ENCODE assay signal across 38 mouse cellular contexts in genomic region chr15:85506680-85507079, GRCm38 (mm10). TPM values are rescaled to one million over a fixed set of nuclear protein-coding genes. Genes with fewer than 3 reads are reported as not detected.
A peak's percentile ranks its signal among the peaks of the same experiment; 100 is the strongest.
DNase-seq lines count a peak whose midpoint lies in the region; ATAC-seq and TF ChIP-seq lines count a peak whose summit lies in the region.
"Had no signal": no experiment of that assay in that cellular context is flagged by ENCODE, and none has a peak within 500 bp of the region (broad histone marks: within the 10 kb centered on the region; RNA-seq: fewer than 3 reads in every experiment).

No protein-coding gene starts in this region.

- no peaks in the 10 kb centered on the region for H3K27me3 ChIP-seq in forebrain, embryonic 11.5 days (ENCODE audit: control insufficient read depth, insufficient read depth, low read length)
- no peaks in the 10 kb centered on the region for H3K27me3 ChIP-seq in forebrain, postnatal 0 days (ENCODE audit: insufficient read depth, low read length)
- no peaks in the 10 kb centered on the region for H3K27me3 ChIP-seq in hindbrain, embryonic 11.5 days (ENCODE audit: control insufficient read depth, insufficient read depth, low read length)
- no peaks in the 10 kb centered on the region for H3K27me3 ChIP-seq in hindbrain, embryonic 14.5 days (ENCODE audit: control insufficient read depth, insufficient read depth, low read length)
- H3K27me3 ChIP-seq in midbrain, embryonic 13.5 days = no peaks in the 10 kb centered on the region
- H3K27me3 ChIP-seq in midbrain, embryonic 16.5 days (ENCODE audit: control insufficient read depth, insufficient read depth, low read depth, low read length) = no peaks in the 10 kb centered on the region
- no peaks in the 10 kb centered on the region for H3K27me3 ChIP-seq in hindbrain, embryonic 13.5 days
- H3K27me3 ChIP-seq: embryonic facial prominence, embryonic 12.5 days; hindbrain, embryonic 15.5 days; intestine, embryonic 15.5 days; limb, embryonic 15.5 days; liver, embryonic 13.5 days had no signal

- ATAC-seq in forebrain, embryonic 11.5 days (replicated peaks; ENCODE audit: low FRiP score) = no peak
- no peak for ATAC-seq in forebrain, postnatal 0 days
- no peak for ATAC-seq in hindbrain, embryonic 11.5 days (ENCODE audit: low FRiP score)
- no peak for ATAC-seq in hindbrain, embryonic 14.5 days (ENCODE audit: low FRiP score)
- ATAC-seq in midbrain, embryonic 13.5 days = no peak
- no peak for ATAC-seq in midbrain, embryonic 16.5 days
- ATAC-seq in hindbrain, embryonic 13.5 days (ENCODE audit: low FRiP score) = no peak
- ATAC-seq: intestine, embryonic 15.5 days; lung, postnatal 0 days had no signal

- H3K27ac ChIP-seq in forebrain, embryonic 11.5 days (ENCODE audit: low read depth, low read length) = peak overlapping the region; percentile 89
- no peak overlapping the region for H3K27ac ChIP-seq in forebrain, postnatal 0 days (ENCODE audit: low read depth, low read length)
- H3K27ac ChIP-seq in hindbrain, embryonic 11.5 days (ENCODE audit: low read depth, low read length) = peak overlapping the region; percentile 92
- no peak overlapping the region for H3K27ac ChIP-seq in hindbrain, embryonic 14.5 days
- 0 out of 2 replicates have a peak overlapping the region, but pooled peaks have one; percentile 84 for H3K27ac ChIP-seq in midbrain, embryonic 13.5 days
- H3K27ac ChIP-seq in midbrain, embryonic 16.5 days (ENCODE audit: low read length) = no peak overlapping the region
- H3K27ac ChIP-seq in hindbrain, embryonic 13.5 days = 0 out of 2 replicates have a peak overlapping the region, but pooled peaks have one; percentile 78
- H3K27ac ChIP-seq: embryonic facial prominence, embryonic 12.5 days; intestine, embryonic 15.5 days; kidney, postnatal 0 days; limb, embryonic 10.5 days; limb, embryonic 15.5 days; liver, embryonic 13.5 days had no signal

- 72% methylated on average over 1 of the region's 1 CpGs for WGBS in forebrain, embryonic 11.5 days
- WGBS in forebrain, postnatal 0 days = 87% methylated on average over 1 of the region's 1 CpGs
- 61% methylated on average over 1 of the region's 1 CpGs for WGBS in hindbrain, embryonic 11.5 days
- WGBS in hindbrain, embryonic 14.5 days = 76% methylated on average over 1 of the region's 1 CpGs
- WGBS in midbrain, embryonic 13.5 days = 64% methylated on average over 1 of the region's 1 CpGs
- 73% methylated on average over 1 of the region's 1 CpGs for WGBS in midbrain, embryonic 16.5 days
- 73% methylated on average over 1 of the region's 1 CpGs for WGBS in hindbrain, embryonic 13.5 days

- H3K9me3 ChIP-seq in forebrain, embryonic 11.5 days (ENCODE audit: control insufficient read depth, low read length) = no peaks in the 10 kb centered on the region
- no peaks in the 10 kb centered on the region for H3K9me3 ChIP-seq in forebrain, postnatal 0 days (ENCODE audit: low read length)
- H3K9me3 ChIP-seq in hindbrain, embryonic 11.5 days (ENCODE audit: control insufficient read depth, low read length) = no peaks in the 10 kb centered on the region
- no peaks in the 10 kb centered on the region for H3K9me3 ChIP-seq in hindbrain, embryonic 14.5 days (ENCODE audit: control insufficient read depth, low read length)
- H3K9me3 ChIP-seq in midbrain, embryonic 13.5 days = no peaks in the 10 kb centered on the region
- H3K9me3 ChIP-seq in midbrain, embryonic 16.5 days (replicated peaks; ENCODE audit: control insufficient read depth, low read length, poor library complexity, severe bottlenecking) = no peaks in the 10 kb centered on the region
- H3K9me3 ChIP-seq in hindbrain, embryonic 13.5 days = no peaks in the 10 kb centered on the region
- H3K9me3 ChIP-seq: embryonic facial prominence, embryonic 12.5 days; hindbrain, embryonic 15.5 days; intestine, embryonic 15.5 days; limb, embryonic 10.5 days; limb, embryonic 15.5 days; liver, embryonic 13.5 days; megakaryocyte, embryonic 14.5 days had no signal

- no peak overlapping the region for H3K4me3 ChIP-seq in forebrain, embryonic 11.5 days (ENCODE audit: low read depth, low read length)
- H3K4me3 ChIP-seq in forebrain, postnatal 0 days (ENCODE audit: low read depth, low read length) = no peak overlapping the region
- no peak overlapping the region for H3K4me3 ChIP-seq in hindbrain, embryonic 11.5 days (ENCODE audit: low read depth, low read length)
- H3K4me3 ChIP-seq in hindbrain, embryonic 14.5 days (replicated peaks; ENCODE audit: low read length) = no peak overlapping the region
- H3K4me3 ChIP-seq in midbrain, embryonic 13.5 days (replicated peaks) = no peak overlapping the region
- no peak overlapping the region for H3K4me3 ChIP-seq in midbrain, embryonic 16.5 days (ENCODE audit: low read depth, low read length)
- no peak overlapping the region for H3K4me3 ChIP-seq in hindbrain, embryonic 13.5 days
- H3K4me3 ChIP-seq: embryonic facial prominence, embryonic 12.5 days; hindbrain, embryonic 15.5 days; intestine, embryonic 15.5 days; limb, embryonic 10.5 days; limb, embryonic 15.5 days; liver, embryonic 13.5 days; megakaryocyte, embryonic 14.5 days had no signal

- no peak for TF ChIP-seq CTCF in forebrain, postnatal 0 days (IDR thresholded peaks at IDR 0.05; ENCODE audit: low read depth)

- no peak for DNase-seq in forebrain, embryonic 11.5 days (ENCODE audit: low spot score)
- DNase-seq in forebrain, postnatal 0 days = no peak
- DNase-seq in hindbrain, embryonic 11.5 days (ENCODE audit: low spot score) = no peak
- no peak for DNase-seq in hindbrain, embryonic 14.5 days (ENCODE audit: low spot score)
- no peak for DNase-seq in right cerebral cortex, postnatal 25 days
- DNase-seq: adrenal gland, postnatal 14 days; cerebellum, adult 11 months; cerebellum, adult 9-10 months; cerebellum, postnatal 36 days; gastrocnemius, postnatal 14 days; heart, postnatal 14 days; kidney, adult 2 months; kidney, postnatal 4 days; layer of hippocampus, postnatal 36 days; liver, embryonic 13.5 days; lung, adult 18-20 months; lung, postnatal 4 days; spleen, adult 18-20 months; thymus, postnatal 14 days had no signal

- peaks cover 14% of the 10 kb centered on the region; the same call in 1 of the 2 replicates for H3K4me1 ChIP-seq in forebrain, embryonic 11.5 days (replicated peaks; ENCODE audit: control insufficient read depth, insufficient read depth, low read length)
- H3K4me1 ChIP-seq in forebrain, postnatal 0 days (ENCODE audit: insufficient read depth) = no peaks in the 10 kb centered on the region
- peaks cover 14% of the 10 kb centered on the region for H3K4me1 ChIP-seq in hindbrain, embryonic 11.5 days (replicated peaks; ENCODE audit: control insufficient read depth, insufficient read depth, low read length)
- peaks cover 9% of the 10 kb centered on the region for H3K4me1 ChIP-seq in hindbrain, embryonic 14.5 days (replicated peaks; ENCODE audit: control insufficient read depth, insufficient read depth, low read length)
- peaks cover 35% of the 10 kb centered on the region for H3K4me1 ChIP-seq in midbrain, embryonic 13.5 days (replicated peaks)
- no peaks in the 10 kb centered on the region; the same call in 1 of the 2 replicates for H3K4me1 ChIP-seq in midbrain, embryonic 16.5 days (ENCODE audit: control insufficient read depth, insufficient read depth, low read length)
- H3K4me1 ChIP-seq in hindbrain, embryonic 13.5 days (replicated peaks) = peaks cover 29% of the 10 kb centered on the region
- H3K4me1 ChIP-seq: intestine, embryonic 15.5 days; liver, embryonic 13.5 days had no signal

- no peak overlapping the region for H3K4me2 ChIP-seq in forebrain, embryonic 11.5 days (ENCODE audit: low read depth, low read length, severe bottlenecking)
- H3K4me2 ChIP-seq in forebrain, postnatal 0 days (ENCODE audit: low read depth) = no peak overlapping the region
- no peak overlapping the region for H3K4me2 ChIP-seq in hindbrain, embryonic 11.5 days (replicated peaks; ENCODE audit: low read depth, low read length)
- no peak overlapping the region for H3K4me2 ChIP-seq in hindbrain, embryonic 14.5 days (replicated peaks)
- H3K4me2 ChIP-seq in midbrain, embryonic 13.5 days (replicated peaks) = no peak overlapping the region
- no peak overlapping the region for H3K4me2 ChIP-seq in midbrain, embryonic 16.5 days (ENCODE audit: low read length)
- no peak overlapping the region for H3K4me2 ChIP-seq in hindbrain, embryonic 13.5 days
- H3K4me2 ChIP-seq: embryonic facial prominence, embryonic 12.5 days; intestine, embryonic 15.5 days; limb, embryonic 15.5 days; liver, embryonic 13.5 days had no signal

- H3K36me3 ChIP-seq in forebrain, embryonic 11.5 days (ENCODE audit: control insufficient read depth, insufficient read depth, low read length) = no peaks in the 10 kb centered on the region
- H3K36me3 ChIP-seq in forebrain, postnatal 0 days (ENCODE audit: insufficient read depth) = no peaks in the 10 kb centered on the region
- no peaks in the 10 kb centered on the region for H3K36me3 ChIP-seq in hindbrain, embryonic 11.5 days (ENCODE audit: control insufficient read depth, insufficient read depth, low read length)
- H3K36me3 ChIP-seq in hindbrain, embryonic 14.5 days (replicated peaks; ENCODE audit: control insufficient read depth, insufficient read depth) = no peaks in the 10 kb centered on the region
- H3K36me3 ChIP-seq in midbrain, embryonic 13.5 days = no peaks in the 10 kb centered on the region
- no peaks in the 10 kb centered on the region for H3K36me3 ChIP-seq in midbrain, embryonic 16.5 days (ENCODE audit: control insufficient read depth, insufficient read depth, low read length)
- no peaks in the 10 kb centered on the region for H3K36me3 ChIP-seq in hindbrain, embryonic 13.5 days
- H3K36me3 ChIP-seq: embryonic facial prominence, embryonic 12.5 days; hindbrain, embryonic 15.5 days; intestine, embryonic 15.5 days; limb, embryonic 10.5 days; limb, embryonic 15.5 days; liver, embryonic 13.5 days had no signal

- peak overlapping the region; percentile 21; the same call in 1 of the 2 replicates for H3K9ac ChIP-seq in forebrain, embryonic 11.5 days (ENCODE audit: low read length)
- no peak overlapping the region for H3K9ac ChIP-seq in forebrain, postnatal 0 days
- no peak overlapping the region for H3K9ac ChIP-seq in hindbrain, embryonic 11.5 days (ENCODE audit: low read depth, low read length)
- H3K9ac ChIP-seq in hindbrain, embryonic 14.5 days = no peak overlapping the region
- H3K9ac ChIP-seq in midbrain, embryonic 13.5 days (replicated peaks) = no peak overlapping the region
- H3K9ac ChIP-seq in midbrain, embryonic 16.5 days (ENCODE audit: low read depth, low read length) = no peak overlapping the region
- H3K9ac ChIP-seq in hindbrain, embryonic 13.5 days = no peak overlapping the region; the same call in 1 of the 2 replicates
- H3K9ac ChIP-seq: embryonic facial prominence, embryonic 12.5 days; intestine, embryonic 15.5 days; limb, embryonic 15.5 days; liver, embryonic 13.5 days had no signal

RNA-seq across cellular contexts. Expression of gene 7530416G11Rik, which starts 3.7 kb away (rescaled TPM):
- not detected in 2 replicates for polyA plus RNA-seq in forebrain, embryonic 11.5 days (2014; fragmentation: Nextera tagmentation; extraction: Ambion mirVana)
- total RNA-seq in forebrain, postnatal 0 days (2014; rRNA removed) = 0.15 TPM in 1 of 2 replicates, not detected in the other
- polyA plus RNA-seq in forebrain, postnatal 0 days (2015; fragmentation: Nextera tagmentation; extraction: Ambion mirVana) = not detected in 2 replicates
- polyA plus RNA-seq in hindbrain, embryonic 11.5 days (2014; fragmentation: Nextera tagmentation; extraction: Ambion mirVana) = not detected in 2 replicates
- polyA plus RNA-seq in hindbrain, embryonic 14.5 days (2014; fragmentation: Nextera tagmentation; extraction: Ambion mirVana) = not detected in 2 replicates
- polyA plus RNA-seq in midbrain, embryonic 13.5 days (2015; fragmentation: Nextera tagmentation; extraction: Ambion mirVana) = not detected in 2 replicates
- polyA plus RNA-seq in midbrain, embryonic 16.5 days (2015; fragmentation: Nextera tagmentation; extraction: Ambion mirVana) = not detected in 2 replicates
- polyA plus RNA-seq in hindbrain, embryonic 13.5 days (2015; fragmentation: Nextera tagmentation; extraction: Ambion mirVana) = not detected in 2 replicates
- total RNA-seq: adrenal gland, postnatal 14 days; gastrocnemius, postnatal 14 days; granulocyte monocyte progenitor cell, adult 5-6 weeks; heart, postnatal 14 days; layer of hippocampus, adult 8-10 months; layer of hippocampus, postnatal 36 days; left cerebral cortex, postnatal 10 days; MEL had no signal
- polyA plus RNA-seq: embryonic facial prominence, embryonic 12.5 days; heart, embryonic 14.5 days; hindbrain, embryonic 15.5 days; intestine, embryonic 15.5 days; kidney, adult 2 months; kidney, postnatal 0 days; limb, embryonic 10.5 days; limb, embryonic 15.5 days; liver, embryonic 13.5 days; lung, postnatal 0 days; neural tube, embryonic 14.5 days; stomach, embryonic 16.5 days; urinary bladder, adult 2 months had no signal

Comparison
In these comparisons a context has a peak if more than half of its experiments do, and no peak if none do; other contexts are left out.
1. H3K27ac ChIP-seq: peak in forebrain, embryonic 11.5 days (single experiment), hindbrain, embryonic 11.5 days (single experiment), midbrain, embryonic 13.5 days (single experiment) and hindbrain, embryonic 13.5 days (single experiment); none in forebrain, postnatal 0 days (single experiment), hindbrain, embryonic 14.5 days (single experiment) and midbrain, embryonic 16.5 days (single experiment).